Mouse (Mus musculus): ENCODE results near the gene Aplnr.

Aplnr gene

GRCm38 (mm10) chr2:85136089-85136488 is at the start of gene Aplnr:
Gene Aplnr (plus strand): TSS chr2:85136225.
- no peak for DNase-seq (ENCODE audit: low spot score in 2 of 2)

GRCm38 (mm10) chr2:85088716-85089646 is 47.0 kb upstream of the Aplnr start:
- peak in 1 of 2 experiments; percentile 67 for DNase-seq (ENCODE audit: low spot score in 2 of 2)

- no peak for DNase-seq (ENCODE audit: low spot score in 2 of 2)
Measured at GRCm38 (mm10) chr2:85091325-85091724, 44.7 kb upstream of the Aplnr start.

GRCm38 (mm10) chr2:85093376-85093775 is 42.6 kb upstream of the Aplnr start:
- no peak for DNase-seq (ENCODE audit: low spot score in 2 of 2)

- DNase-seq (ENCODE audit: low spot score in 2 of 2), result no peak
Measured at GRCm38 (mm10) chr2:85095906-85096305, 40.1 kb upstream of the Aplnr start.

- no peak for DNase-seq (ENCODE audit: low spot score in 2 of 2)
Measured at GRCm38 (mm10) chr2:85098014-85098413, 38.0 kb upstream of the Aplnr start.

- DNase-seq (ENCODE audit: low spot score in 2 of 2), result no peak
Measured at GRCm38 (mm10) chr2:85098824-85099511, 37.1 kb upstream of the Aplnr start.

- no peak for DNase-seq (ENCODE audit: low spot score in 2 of 2)
Measured at GRCm38 (mm10) chr2:85103201-85103600, 32.8 kb upstream of the Aplnr start.

GRCm38 (mm10) chr2:85105426-85106013 is 30.5 kb upstream of the Aplnr start:
- no peak for DNase-seq (ENCODE audit: low spot score in 2 of 2)

GRCm38 (mm10) chr2:85106068-85106790 is 29.8 kb upstream of the Aplnr start:
- no peak for DNase-seq (ENCODE audit: low spot score in 2 of 2)

GRCm38 (mm10) chr2:85106941-85107340 is 29.1 kb upstream of the Aplnr start:
- no peak for DNase-seq (ENCODE audit: low spot score in 2 of 2)

- peak; percentile 42 to 54 for DNase-seq (ENCODE audit: low spot score in 2 of 2)
Measured at GRCm38 (mm10) chr2:85110288-85110875, 25.6 kb upstream of the Aplnr start.

- DNase-seq (ENCODE audit: low spot score in 2 of 2), result peak; percentile 68 to 74
Measured at GRCm38 (mm10) chr2:85123187-85123868, 12.7 kb upstream of the Aplnr start.

- DNase-seq (ENCODE audit: low spot score in 2 of 2), result peak; percentile 88 to 89
Measured at GRCm38 (mm10) chr2:85123869-85124535, 12.0 kb upstream of the Aplnr start.

GRCm38 (mm10) chr2:85129496-85129971 is 6.5 kb upstream of the Aplnr start:
- peak; percentile 17 to 19 for DNase-seq (ENCODE audit: low spot score in 2 of 2)

- DNase-seq (ENCODE audit: low spot score in 2 of 2), result no peak
Measured at GRCm38 (mm10) chr2:85131226-85131625, 4.8 kb upstream of the Aplnr start.

GRCm38 (mm10) chr2:85131724-85132123 is 4.3 kb upstream of the Aplnr start:
- DNase-seq (ENCODE audit: low spot score in 2 of 2), result no peak

- no peak for DNase-seq (ENCODE audit: low spot score in 2 of 2)
Measured at GRCm38 (mm10) chr2:85132204-85132603, 3.8 kb upstream of the Aplnr start.

GRCm38 (mm10) chr2:85135099-85135498 is 926 bp upstream of the Aplnr start:
- DNase-seq (ENCODE audit: low spot score in 2 of 2), result no peak

All from right cerebral cortex, postnatal 10 days (tissue).